Mouse (Mus musculus) lung, postnatal 4 days (tissue): ENCODE results near the gene Gm7849.
"Not testable (repeated sequence)": the region's sequence is repeated elsewhere in the genome, so short reads cannot be mapped to it uniquely, and the experiment has no call there.

ENCODE experiments used
- DNase-seq, 2 experiments: peaks; one replicate each; pipeline ENCODE4 v3.0.0; 2021

Gm7849 gene

DNA sequence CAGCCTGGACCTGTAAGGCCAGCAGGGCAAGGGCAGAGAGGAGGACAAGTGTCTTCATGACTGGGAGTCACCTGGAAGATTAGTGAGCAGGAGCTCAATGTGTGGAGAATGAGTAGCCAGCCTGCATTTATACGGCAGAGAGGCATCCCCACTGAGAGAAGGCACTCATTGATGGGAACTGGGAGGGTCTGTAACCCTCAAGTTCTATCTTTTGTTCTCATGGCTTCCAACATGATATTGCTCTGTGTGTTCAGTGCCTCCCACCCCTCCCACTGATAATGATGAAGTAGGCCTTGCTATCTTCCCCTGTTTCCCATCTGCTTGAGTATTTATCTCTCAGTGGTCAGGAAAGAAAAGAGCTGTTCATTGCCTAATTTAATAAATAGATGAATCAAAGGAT lies at the start of gene Gm7849:
Gene Gm7849, minus strand, starts transcription at position 101 of the 400 bp plus-strand sequence.
- DNase-seq: not testable (repeated sequence)

- not testable (repeated sequence) for DNase-seq
These were observed 29.2 kb downstream of the Gm7849 start, which contains the start of gene Defa36 for GRCm38 (mm10) chr8:21427111-21427510. Gene Defa36, plus strand, starts transcription at chr8:21427411.
